Mouse (Mus musculus) cerebellum, postnatal 10 days (tissue): Measurements from ENCODE around the gene Rpl14.

Experiments used
- DNase-seq, 2 experiments: peaks; one replicate each; pipeline ENCODE4 v3.0.0; 2021; ENCODE audit warnings: mixed read lengths in 2 of 2

Gene Rpl14

DNA sequence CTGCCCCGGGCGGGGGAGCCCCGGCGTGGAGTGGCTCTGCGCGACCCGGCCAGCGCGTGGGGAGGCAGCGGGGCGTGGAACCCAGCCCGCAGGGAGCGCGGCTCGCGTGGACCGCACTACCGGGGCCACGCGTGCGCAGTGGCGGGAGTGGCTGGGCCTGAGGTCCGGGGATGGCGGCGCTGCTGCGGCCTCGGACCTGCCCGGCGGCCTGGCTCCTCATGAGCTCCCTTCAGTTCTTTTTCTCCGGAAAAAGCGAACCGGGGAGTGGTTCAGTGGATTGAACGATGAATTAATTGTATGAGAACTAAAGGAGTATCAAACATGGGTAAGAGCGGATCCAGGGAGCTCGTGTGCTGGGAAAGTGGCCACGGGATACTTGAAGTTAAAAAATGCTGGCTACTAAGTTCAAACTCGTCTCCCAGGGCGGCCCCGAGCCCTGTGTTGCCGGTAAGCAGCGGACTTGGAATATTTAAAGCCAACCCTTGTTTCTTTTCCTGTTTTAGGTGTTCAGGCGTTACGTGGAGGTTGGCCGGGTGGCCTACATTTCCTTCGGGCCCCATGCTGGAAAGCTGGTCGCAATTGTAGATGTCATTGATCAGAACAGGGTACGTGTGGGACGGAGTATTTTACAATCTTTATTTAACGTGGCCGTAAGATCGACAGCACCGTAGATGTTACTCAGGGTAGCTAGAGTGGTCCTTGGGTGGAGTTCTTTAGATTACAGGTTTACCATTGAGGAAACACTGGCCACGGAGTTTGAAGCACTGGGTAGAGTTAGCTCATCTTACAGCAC lies 545 bp downstream of the Rpl14 start:
- no peak for DNase-seq

GRCm38 (mm10) chr9:120575748-120576661 lies 4.8 kb downstream of the Rpl14 start:
- no peak for DNase-seq

- no peak for DNase-seq
Observed at GRCm38 (mm10) chr9:120576662-120577013, 5.4 kb downstream of the Rpl14 start.

- DNase-seq: peak; percentile 87 to 92
Observed at GRCm38 (mm10) chr9:120577133-120577651, 5.9 kb downstream of the Rpl14 start.

- no peak for DNase-seq
Observed at GRCm38 (mm10) chr9:120577706-120578405, 6.6 kb downstream of the Rpl14 start.

- DNase-seq: no peak
Observed at GRCm38 (mm10) chr9:120578701-120579100, 7.5 kb downstream of the Rpl14 start.

DNA sequence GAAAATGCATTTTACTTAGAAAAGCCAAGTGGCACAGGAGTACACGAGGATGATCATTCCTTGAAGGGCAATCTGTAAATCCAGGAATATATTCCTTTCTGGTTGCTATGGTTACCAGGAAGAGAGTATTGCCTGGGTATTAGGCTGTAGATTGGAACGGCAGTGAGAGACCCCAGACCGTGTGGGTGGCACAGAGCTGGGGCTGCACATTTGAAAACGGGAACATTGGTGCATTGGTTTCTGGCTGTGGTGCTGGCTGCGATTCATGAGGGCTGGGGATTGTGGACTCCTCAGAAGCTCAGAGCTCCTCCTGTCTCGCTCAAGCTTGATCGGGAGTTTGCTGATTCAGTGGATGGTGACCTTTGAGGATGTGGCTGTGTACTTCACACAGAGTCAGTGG lies 8.6 kb downstream of the Rpl14 start:
- no peak for DNase-seq

DNA sequence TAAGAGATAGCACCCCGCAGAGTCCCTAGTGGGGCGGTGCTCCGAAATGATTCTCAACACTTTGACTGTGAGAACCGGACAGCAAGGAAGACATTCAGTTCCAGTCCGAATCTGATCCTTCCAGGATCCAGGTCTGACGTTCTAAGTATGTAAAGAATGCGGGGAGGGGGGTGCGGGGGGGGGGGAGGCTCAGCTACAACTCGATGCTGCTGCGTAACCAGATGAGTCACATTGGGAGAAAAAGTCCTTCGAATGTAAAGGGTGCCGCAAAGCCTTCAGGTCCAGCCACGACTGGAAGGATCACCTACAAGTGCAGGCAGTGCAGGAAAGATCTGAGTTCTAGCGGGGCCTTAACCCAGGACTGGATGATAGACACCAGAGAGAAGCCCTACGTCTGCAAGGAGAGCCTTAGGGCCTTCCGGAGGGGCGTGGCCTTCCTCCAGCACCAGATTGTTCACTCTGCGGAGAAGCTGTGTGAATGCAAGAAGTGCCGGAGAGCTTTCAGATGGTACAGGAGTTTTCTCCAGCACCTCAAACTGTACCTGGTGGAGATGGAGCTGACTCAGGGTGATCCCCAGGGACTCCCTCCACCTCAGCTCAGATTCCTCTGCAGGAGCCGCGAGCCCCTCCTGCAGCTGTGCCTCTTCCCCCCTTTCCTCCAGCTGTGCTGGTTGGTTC lies 10.8 kb downstream of the Rpl14 start:
- peak; percentile 27 to 38 for DNase-seq

DNA sequence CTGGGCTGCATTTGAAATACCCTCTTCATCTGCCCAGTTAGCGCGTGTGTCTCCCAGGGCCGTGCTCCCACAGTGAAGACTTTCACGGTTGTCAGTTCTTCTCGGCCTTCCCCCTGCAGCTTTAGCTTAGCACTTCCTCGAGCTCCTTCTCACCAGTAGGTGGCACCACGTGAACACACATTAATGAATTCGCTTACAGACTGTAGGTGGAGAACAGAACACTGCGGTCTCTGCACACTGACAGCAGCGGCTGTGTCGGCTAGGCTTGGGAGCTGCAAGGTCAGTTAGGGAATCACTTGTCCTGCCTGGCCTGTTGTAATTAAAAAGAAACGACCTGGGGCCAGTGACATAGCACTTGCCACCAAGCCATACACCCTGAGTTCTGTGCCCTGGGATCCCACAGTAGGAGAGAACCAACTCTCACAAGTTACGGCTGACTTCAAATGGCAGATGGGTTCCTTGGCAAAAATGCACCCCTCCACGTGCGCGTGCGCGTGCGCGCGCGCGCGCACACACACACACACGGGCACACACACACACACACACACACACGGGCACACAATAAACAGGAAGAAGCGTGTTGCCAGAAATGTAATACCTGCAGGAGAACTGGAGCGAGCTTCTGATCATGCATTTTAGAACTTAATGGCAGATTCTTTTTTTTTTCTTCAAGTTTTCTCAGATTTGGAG lies 11.5 kb downstream of the Rpl14 start:
- DNase-seq: peak; percentile 92

GRCm38 (mm10) chr9:120583314-120583713 lies 12.1 kb downstream of the Rpl14 start:
- DNase-seq: no peak

DNA sequence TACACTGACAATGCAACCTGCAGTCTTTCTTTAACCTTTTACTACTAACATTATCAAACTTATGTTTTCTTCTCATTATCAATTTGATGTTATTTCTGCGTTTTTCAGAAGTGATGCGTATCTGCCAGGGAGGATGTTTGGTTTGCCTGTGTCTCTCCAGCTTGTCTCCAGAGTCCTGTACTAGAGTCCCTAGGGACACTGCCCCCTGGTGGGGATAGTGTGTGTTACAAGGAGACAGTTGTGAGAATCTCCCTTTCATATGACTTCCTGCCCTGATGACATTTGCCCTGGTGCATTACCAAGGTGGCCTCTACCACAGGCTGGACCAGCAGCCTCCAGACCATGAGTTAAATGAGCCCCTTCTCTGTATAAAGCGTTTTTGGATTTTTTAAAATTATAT lies 15.3 kb downstream of the Rpl14 start:
- peak; percentile 87 to 91 for DNase-seq

- peak; percentile 85 to 90 for DNase-seq
Observed at GRCm38 (mm10) chr9:120591490-120591889, 20.2 kb downstream of the Rpl14 start.

GRCm38 (mm10) chr9:120593383-120594101 lies 22.3 kb downstream of the Rpl14 start:
- DNase-seq: no peak

DNA sequence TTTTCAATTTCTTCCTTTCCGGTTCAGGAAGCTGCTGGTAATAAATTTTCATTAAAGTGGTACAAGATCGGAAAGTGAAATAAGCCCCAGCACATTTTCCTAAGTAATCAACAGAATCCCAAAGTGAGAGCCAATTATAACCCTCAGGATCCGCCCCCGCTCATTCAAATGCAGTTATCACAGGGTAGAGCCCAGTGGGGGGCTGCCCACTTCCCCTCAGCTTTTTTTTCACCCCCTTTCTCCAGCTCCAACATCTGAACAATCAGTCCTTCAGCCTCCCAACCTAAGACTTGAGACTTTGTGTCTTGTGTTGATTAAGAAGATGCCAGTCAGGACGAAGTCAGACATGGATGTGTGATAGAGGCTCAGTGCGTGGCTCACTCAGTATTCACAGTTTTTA lies 23.6 kb downstream of the Rpl14 start:
- no peak for DNase-seq

- peak; percentile 68 to 80 for DNase-seq
Observed at GRCm38 (mm10) chr9:120595306-120595705, 24.1 kb downstream of the Rpl14 start.

- DNase-seq: peak; percentile 87 to 89
Observed at GRCm38 (mm10) chr9:120601488-120602171, 30.4 kb downstream of the Rpl14 start.

- DNase-seq: peak; percentile 66 to 73
Observed at GRCm38 (mm10) chr9:120602172-120602838, 31.1 kb downstream of the Rpl14 start.

- DNase-seq: peak; percentile 94 to 95
Observed at GRCm38 (mm10) chr9:120602839-120603511, 31.7 kb downstream of the Rpl14 start.

DNA sequence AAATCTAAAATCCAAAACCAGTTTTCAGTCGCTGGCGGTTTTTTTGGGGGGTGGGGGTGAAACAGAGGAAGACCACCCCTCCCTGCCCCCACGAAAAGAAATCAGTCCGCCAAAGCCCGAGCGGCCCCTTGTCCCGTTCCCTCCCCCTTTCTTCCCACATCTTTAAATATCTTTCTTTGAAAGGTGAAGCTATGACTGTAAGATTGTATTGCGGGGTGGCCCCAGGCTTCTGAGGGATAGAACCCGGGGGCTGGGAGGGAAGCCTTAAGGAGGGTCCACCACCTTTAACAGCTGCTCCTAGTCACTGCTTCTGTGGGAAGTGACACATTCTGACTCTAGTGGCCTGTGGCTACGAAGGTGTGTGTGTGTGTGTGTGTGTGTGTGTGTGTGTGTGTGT lies 32.3 kb downstream of the Rpl14 start:
- no peak for DNase-seq
